Mouse (Mus musculus) midbrain, embryonic 12.5 days (tissue): ENCODE data around the gene Caly. TPM values are rescaled to one million over a fixed set of nuclear protein-coding genes. Genes with fewer than 3 reads are reported as not detected.
A peak's percentile ranks its signal among the peaks of the same experiment; 100 is the strongest.

Source experiments
- ATAC-seq: fragments of 200-750 bp; cut with Nextera tagmentation; 2 replicates; pipeline ENCODE4 v1.8.0; 2017; ENCODE audit warnings: low read depth, moderate TSS enrichment, moderate library complexity; ENCODE audit not compliant: low FRiP score
- H3K27ac ChIP-seq: fragments of 300-500 bp; sonication (generic); replicated peaks from 2 replicates; pipeline ENCODE4 v1.5.1; 2016; ENCODE audit warnings: mild to moderate bottlenecking
- H3K27me3 ChIP-seq: fragments of 300-500 bp; sonication (generic); 2 replicates; pipeline ENCODE4 v1.6.1; 2016; ENCODE audit warnings: mild to moderate bottlenecking
- H3K36me3 ChIP-seq: fragments of 300-500 bp; sonication (generic); 2 replicates; pipeline ENCODE4 v1.6.1; 2016
- H3K4me1 ChIP-seq: fragments of 300-500 bp; sonication (generic); 2 replicates; pipeline ENCODE4 v1.6.1; 2016
- H3K4me2 ChIP-seq: fragments of 300-500 bp; sonication (generic); replicated peaks from 2 replicates; pipeline ENCODE4 v1.6.1; 2016; ENCODE audit warnings: mild to moderate bottlenecking, moderate library complexity
- H3K4me3 ChIP-seq: fragments of 300-500 bp; sonication (generic); 2 replicates; pipeline ENCODE4 v1.5.1; 2016; ENCODE audit warnings: mild to moderate bottlenecking
- H3K9ac ChIP-seq: fragments of 300-500 bp; sonication (generic); replicated peaks from 2 replicates; pipeline ENCODE4 v1.6.1; 2016; ENCODE audit warnings: mild to moderate bottlenecking, moderate library complexity
- H3K9me3 ChIP-seq: fragments of 300-500 bp; sonication (generic); 2 replicates; pipeline ENCODE4 v1.6.1; 2016; ENCODE audit warnings: mild to moderate bottlenecking
- WGBS: fragments of 180-500 bp; shearing (Covaris S2); methylation state at CpG from one replicate; pipeline ENCODE4 v1.1.7; 2016; 5-methylcytosine and 5-hydroxymethylcytosine counted together
- polyA plus RNA-seq: library from polyadenylated mRNA; unstranded; fragments of >200 nt; fragmentation: Nextera tagmentation; extraction: Ambion mirVana; gene quantifications from 2 replicates; pipeline ENCODE4 v1.2.1, GENCODE M21; 2016

Gene Caly
- polyA plus RNA-seq, 1 experiment from 2014 or later, result 22.3 TPM

DNA sequence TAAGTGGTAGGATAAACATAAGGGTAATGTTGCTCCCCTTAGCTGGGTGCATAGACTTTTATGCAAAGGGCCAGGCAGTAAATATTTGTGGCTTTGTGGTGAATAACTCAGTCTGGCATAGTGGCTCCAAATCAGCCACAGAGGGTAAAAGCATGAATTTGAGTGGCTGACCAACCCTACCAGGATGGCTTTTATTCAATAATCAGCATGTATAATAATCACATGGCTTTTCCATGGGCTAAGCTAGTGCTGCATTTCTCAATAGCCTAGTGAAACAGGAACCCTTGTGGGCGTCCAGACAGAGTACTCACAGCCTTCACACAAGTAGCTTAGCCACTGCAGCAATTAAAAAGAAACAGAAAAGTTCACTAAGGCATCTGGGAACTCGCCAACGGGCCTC lies 29.6 kb upstream of the Caly start:
- 81% methylated on average over 3 of the region's 3 CpGs for WGBS
- no peak for ATAC-seq
- Histone ChIP-seq H3K27me3 (no peaks in the 10 kb centered on the region), H3K9ac (no peak overlapping the region), H3K4me2 (no peak overlapping the region), H3K9me3 (no peaks in the 10 kb centered on the region), H3K27ac (no peak overlapping the region), H3K4me1 (peaks cover 6% of the 10 kb centered on the region), H3K36me3 (peaks cover 58% of the 10 kb centered on the region), H3K4me3 (no peak overlapping the region)

- no peak for ATAC-seq
- no peaks in the 10 kb centered on the region for H3K9me3 ChIP-seq
- H3K27me3 ChIP-seq, result peaks cover 15% of the 10 kb centered on the region
- 86% methylated on average over 4 of the region's 4 CpGs for WGBS
- no peak overlapping the region for H3K4me2 ChIP-seq
- H3K4me3 ChIP-seq, result no peak overlapping the region
- H3K9ac ChIP-seq, result no peak overlapping the region
- H3K4me1 ChIP-seq, result peaks cover 14% of the 10 kb centered on the region
- no peak overlapping the region for H3K27ac ChIP-seq
- peaks cover 38% of the 10 kb centered on the region for H3K36me3 ChIP-seq
Observed at GRCm38 (mm10) chr7:140104009-140104408, 21.7 kb upstream of the Caly start.

DNA sequence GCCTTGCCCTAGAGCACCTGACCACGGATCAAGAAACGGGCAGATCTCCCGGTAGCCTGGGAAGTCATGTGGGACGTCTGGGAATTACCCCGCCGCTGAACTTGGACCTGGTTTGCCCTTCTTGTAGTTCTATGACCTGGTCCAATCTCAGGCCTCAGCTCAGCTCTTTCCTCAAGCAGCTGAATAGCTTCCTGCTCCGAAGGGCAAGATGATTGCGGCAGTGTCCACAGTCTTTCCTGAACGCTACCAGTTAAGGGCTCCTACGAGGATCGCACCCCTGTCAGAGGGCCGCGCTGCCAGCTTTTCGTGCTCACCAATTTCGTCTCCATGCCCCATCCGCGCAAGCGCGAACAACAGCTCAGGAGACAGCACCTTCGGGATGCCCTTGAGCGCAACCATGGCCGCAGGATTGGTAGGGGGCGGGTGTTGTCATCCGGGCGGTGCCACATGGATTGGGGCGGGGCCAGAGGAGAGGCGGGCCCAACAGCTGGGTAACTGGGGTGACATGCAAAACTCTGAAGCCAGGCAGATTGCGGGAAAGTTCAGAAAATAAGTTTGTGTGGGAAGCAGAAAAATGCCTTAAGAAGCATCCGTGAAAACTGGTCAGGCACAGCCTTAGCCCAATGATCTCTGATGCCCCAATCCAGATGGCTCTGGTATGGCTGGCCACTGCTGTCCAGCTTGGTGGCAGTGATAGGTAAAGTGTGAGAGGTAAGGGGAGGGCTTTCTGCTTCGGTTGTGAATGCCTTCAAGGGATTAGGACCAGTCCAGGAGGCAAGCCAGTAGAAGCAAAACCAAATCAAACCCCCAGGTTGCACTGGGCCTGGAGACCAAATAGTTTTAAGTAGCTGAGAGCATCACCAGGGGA lies 19.9 kb upstream of the Caly start, which contains the start of gene Fuom:
Fuom (minus strand) TSS at position 449 of the 868 bp plus-strand sequence.
- no peaks in the 10 kb centered on the region for H3K9me3 ChIP-seq
- peaks cover 15% of the 10 kb centered on the region for H3K27me3 ChIP-seq
- H3K9ac ChIP-seq, result peak within 1 kb of the TSS; percentile 57
- ATAC-seq, result peak; percentile 86
- peaks cover 14% of the 10 kb centered on the region for H3K4me1 ChIP-seq
- peak within 1 kb of the TSS; percentile 38 for H3K4me3 ChIP-seq
- H3K4me2 ChIP-seq, result peak within 1 kb of the TSS; percentile 65
- no peak within 1 kb of the TSS for H3K27ac ChIP-seq
- 1% methylated on average over 30 of the region's 30 CpGs for WGBS
- H3K36me3 ChIP-seq, result peaks cover 22% of the 10 kb centered on the region

DNA sequence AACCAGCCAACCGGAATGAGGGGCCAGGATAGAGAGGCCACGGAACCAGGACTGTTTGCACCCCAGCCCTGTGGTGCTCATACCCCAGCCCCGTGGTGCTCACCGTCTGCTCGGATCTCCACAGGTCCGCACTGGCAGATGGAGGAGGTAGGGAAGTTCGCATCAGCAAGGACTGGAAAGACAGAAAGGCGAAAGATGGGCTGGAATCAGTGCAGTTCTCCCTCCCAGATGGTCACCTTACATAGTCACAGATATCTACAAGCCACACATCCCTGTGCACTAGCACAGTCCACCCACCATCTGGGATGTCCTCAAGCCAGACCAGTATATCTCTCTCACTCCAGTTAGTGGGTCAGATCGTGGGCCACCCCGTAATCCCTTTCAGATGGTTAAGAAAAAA lies 19.1 kb upstream of the Caly start:
- Histone ChIP-seq H3K9ac (peak overlapping the region; percentile 57), H3K27ac (no peak overlapping the region), H3K36me3 (peaks cover 15% of the 10 kb centered on the region), H3K4me1 (peaks cover 14% of the 10 kb centered on the region), H3K4me2 (peak overlapping the region; percentile 65), H3K4me3 (peak overlapping the region; percentile 38), H3K9me3 (no peaks in the 10 kb centered on the region), H3K27me3 (peaks cover 15% of the 10 kb centered on the region)
- WGBS, result 76% methylated on average over 10 of the region's 10 CpGs
- ATAC-seq, result no peak

- WGBS, result 100% methylated on average over 1 of the region's 1 CpGs
- Histone ChIP-seq H3K4me1 (peaks cover 14% of the 10 kb centered on the region), H3K4me3 (no peak overlapping the region), H3K36me3 (no peaks in the 10 kb centered on the region), H3K4me2 (no peak overlapping the region), H3K27ac (no peak overlapping the region), H3K9me3 (no peaks in the 10 kb centered on the region), H3K27me3 (peaks cover 15% of the 10 kb centered on the region), H3K9ac (no peak overlapping the region)
- no peak for ATAC-seq
Observed at GRCm38 (mm10) chr7:140098466-140098865, 16.1 kb upstream of the Caly start.

GRCm38 (mm10) chr7:140096055-140096454 lies 13.7 kb upstream of the Caly start:
- H3K27me3 ChIP-seq, result peaks cover 5% of the 10 kb centered on the region
- no peak overlapping the region for H3K27ac ChIP-seq
- H3K4me3 ChIP-seq, result no peak overlapping the region
- no peaks in the 10 kb centered on the region for H3K9me3 ChIP-seq
- H3K4me2 ChIP-seq, result no peak overlapping the region
- H3K36me3 ChIP-seq, result no peaks in the 10 kb centered on the region
- no peak for ATAC-seq
- H3K9ac ChIP-seq, result no peak overlapping the region
- H3K4me1 ChIP-seq, result no peaks in the 10 kb centered on the region

DNA sequence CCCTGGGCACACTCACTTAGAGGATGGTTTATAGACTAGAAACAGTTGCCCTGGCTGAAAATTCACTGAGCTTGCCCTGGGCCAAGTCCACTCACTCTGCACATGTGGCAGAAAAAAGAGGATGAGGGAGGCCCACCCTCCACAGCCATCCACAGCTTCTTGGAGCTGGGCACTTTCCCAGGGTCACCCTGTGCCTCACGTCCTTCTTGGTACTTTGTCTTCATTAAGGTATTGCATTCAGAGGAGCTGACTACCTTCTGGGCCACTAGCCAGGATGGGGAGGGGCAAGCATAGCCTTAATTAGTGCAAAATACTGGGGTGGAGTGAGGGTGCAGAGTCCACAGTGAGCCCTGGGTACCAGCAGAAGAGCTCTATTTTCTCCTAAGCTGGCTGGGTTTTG lies 13.2 kb upstream of the Caly start:
- 64% methylated on average over 1 of the region's 1 CpGs for WGBS
- no peak for ATAC-seq
- H3K9ac ChIP-seq, result no peak overlapping the region
- no peak overlapping the region for H3K4me3 ChIP-seq
- no peak overlapping the region for H3K27ac ChIP-seq
- H3K36me3 ChIP-seq, result no peaks in the 10 kb centered on the region
- H3K4me1 ChIP-seq, result no peaks in the 10 kb centered on the region
- H3K27me3 ChIP-seq, result peaks cover under 1% of the 10 kb centered on the region; the same call in 1 of the 2 replicates
- no peaks in the 10 kb centered on the region for H3K9me3 ChIP-seq
- H3K4me2 ChIP-seq, result no peak overlapping the region

GRCm38 (mm10) chr7:140094954-140095353 lies 12.6 kb upstream of the Caly start:
- no peaks in the 10 kb centered on the region for H3K4me1 ChIP-seq
- no peaks in the 10 kb centered on the region for H3K36me3 ChIP-seq
- no peak overlapping the region for H3K4me2 ChIP-seq
- ATAC-seq, result no peak
- H3K27ac ChIP-seq, result no peak overlapping the region
- no peak overlapping the region for H3K9ac ChIP-seq
- WGBS, result 71% methylated on average over 5 of the region's 5 CpGs
- no peaks in the 10 kb centered on the region for H3K9me3 ChIP-seq
- no peak overlapping the region for H3K4me3 ChIP-seq
- no peaks in the 10 kb centered on the region for H3K27me3 ChIP-seq

DNA sequence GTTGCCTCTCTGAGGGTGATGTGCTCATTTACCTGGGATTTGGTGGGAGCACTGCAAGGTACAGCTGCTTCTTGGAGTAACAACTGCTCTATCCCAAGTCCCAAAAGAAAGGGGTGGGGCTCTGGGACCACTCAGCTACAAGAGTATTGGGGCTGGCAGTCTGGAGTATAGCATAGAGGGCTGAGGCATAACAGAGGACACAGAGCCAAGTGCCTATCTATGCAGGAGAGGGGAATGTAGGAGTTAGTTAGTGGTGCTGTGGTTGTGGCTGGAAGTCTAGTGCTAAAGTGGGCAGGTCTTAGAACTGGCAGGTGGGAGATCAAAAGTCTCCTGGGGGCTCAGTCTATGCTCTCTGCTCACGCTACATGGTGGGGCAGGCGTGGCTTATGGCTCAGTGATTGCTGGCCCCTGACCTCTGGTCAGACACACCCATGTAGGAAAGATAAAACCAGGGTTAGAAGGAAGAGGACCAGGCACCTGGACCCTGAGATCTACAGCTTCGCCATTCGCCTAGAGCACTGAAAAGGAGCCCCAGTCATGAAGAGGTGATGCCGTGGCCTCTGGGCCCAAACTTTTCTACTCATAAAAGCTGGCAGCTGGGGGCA lies 10.7 kb upstream of the Caly start, which contains the start of gene Prap1:
Prap1 (plus strand) TSS at position 472 of the 605 bp plus-strand sequence.
- Histone ChIP-seq H3K4me2 (no peak within 1 kb of the TSS), H3K4me1 (no peaks in the 10 kb centered on the region), H3K4me3 (no peak within 1 kb of the TSS), H3K27ac (no peak within 1 kb of the TSS), H3K36me3 (no peaks in the 10 kb centered on the region), H3K9ac (no peak within 1 kb of the TSS), H3K9me3 (no peaks in the 10 kb centered on the region), H3K27me3 (no peaks in the 10 kb centered on the region)
- 72% methylated on average over 5 of the region's 5 CpGs for WGBS
- no peak for ATAC-seq

GRCm38 (mm10) chr7:140090601-140091000 lies 8.3 kb upstream of the Caly start:
- H3K27ac ChIP-seq, result no peak overlapping the region
- H3K4me2 ChIP-seq, result no peak overlapping the region
- H3K9me3 ChIP-seq, result no peaks in the 10 kb centered on the region
- 77% methylated on average over 10 of the region's 10 CpGs for WGBS
- H3K27me3 ChIP-seq, result no peaks in the 10 kb centered on the region
- ATAC-seq, result no peak
- no peak overlapping the region for H3K4me3 ChIP-seq
- no peaks in the 10 kb centered on the region for H3K4me1 ChIP-seq
- no peak overlapping the region for H3K9ac ChIP-seq
- H3K36me3 ChIP-seq, result no peaks in the 10 kb centered on the region

DNA sequence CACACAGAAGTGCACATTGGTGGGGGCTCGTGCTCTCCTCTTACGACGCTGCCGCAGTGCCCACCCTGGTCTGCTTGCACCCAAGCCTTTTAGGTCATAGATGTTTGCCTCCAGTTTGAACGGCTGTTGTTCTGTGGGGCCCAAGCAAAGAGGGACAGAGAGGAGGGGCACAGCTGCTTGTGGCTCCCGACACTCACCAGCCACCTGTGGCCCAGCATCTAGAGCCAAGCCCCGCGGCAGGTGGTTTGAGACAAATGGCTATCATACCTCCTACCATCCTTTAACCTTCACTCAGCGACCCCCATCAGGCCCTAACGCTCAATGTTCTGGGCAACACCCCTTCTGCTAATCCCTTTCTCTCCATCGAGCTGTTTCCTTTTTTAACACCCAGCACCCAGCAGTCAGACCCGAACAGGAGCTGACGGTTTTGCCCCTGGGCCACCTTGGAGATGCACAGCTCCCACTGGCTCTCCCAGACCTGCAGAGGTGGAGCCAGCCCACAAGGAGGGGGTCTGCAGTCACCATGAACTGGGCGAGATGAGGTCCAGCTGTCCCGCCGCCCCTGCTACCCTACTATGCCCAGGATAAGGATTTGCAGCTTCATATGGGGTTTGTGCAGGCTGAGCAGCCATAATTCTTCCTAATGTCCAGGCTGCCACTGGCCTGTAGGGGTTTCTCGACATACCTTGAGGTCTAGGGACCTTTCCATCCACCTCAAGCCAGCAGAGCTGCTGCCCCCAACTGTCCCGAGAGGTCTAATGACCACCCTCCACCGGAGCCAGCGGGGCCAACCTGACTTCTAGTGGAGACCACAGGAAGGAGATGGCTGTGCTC lies 723 bp downstream of the Caly start:
- H3K27me3 ChIP-seq, result peaks cover 59% of the 10 kb centered on the region

More for the DNA sequence above, 723 bp downstream of the Caly start:
- no peak for ATAC-seq
- H3K4me1 ChIP-seq, result peaks cover 26% of the 10 kb centered on the region
- H3K36me3 ChIP-seq, result no peaks in the 10 kb centered on the region
- H3K4me2 ChIP-seq, result peak overlapping the region; percentile 68
- H3K9ac ChIP-seq, result peak overlapping the region; percentile 4
- no peaks in the 10 kb centered on the region for H3K9me3 ChIP-seq
- peak overlapping the region; percentile 42 for H3K4me3 ChIP-seq
- 8% methylated on average over 20 of the region's 20 CpGs for WGBS
- peak overlapping the region; percentile 66 for H3K27ac ChIP-seq
